Mouse (Mus musculus) intestine, postnatal 0 days (tissue): ENCODE results near the gene Wrap73. TPM values are rescaled to one million over a fixed set of nuclear protein-coding genes. Genes with fewer than 3 reads are reported as not detected.

Experiments used
- ATAC-seq: fragments of 200-750 bp; cut with Nextera tagmentation; 2 replicates; pipeline ENCODE4 v1.8.0; 2017; ENCODE audit warnings: mild to moderate bottlenecking, moderate TSS enrichment, moderate library complexity
- H3K27ac ChIP-seq: fragments of 300-500 bp; sonication (generic); 2 replicates; pipeline ENCODE4 v1.5.1; 2014; ENCODE audit warnings: mild to moderate bottlenecking, low read depth, low read length, moderate library complexity
- H3K27me3 ChIP-seq: fragments of 300-500 bp; sonication (generic); replicated peaks from 2 replicates; pipeline ENCODE4 v1.6.1; 2014; ENCODE audit warnings: low read length, mixed read lengths; ENCODE audit not compliant: control insufficient read depth, insufficient read depth
- H3K36me3 ChIP-seq: fragments of 300-500 bp; sonication (generic); 2 replicates; pipeline ENCODE4 v1.6.1; 2014; ENCODE audit warnings: mild to moderate bottlenecking, moderate library complexity; ENCODE audit not compliant: control insufficient read depth, insufficient read depth
- H3K4me1 ChIP-seq: fragments of 300-500 bp; sonication (generic); replicated peaks from 2 replicates; pipeline ENCODE4 v1.6.1; 2014; ENCODE audit warnings: antibody characterized with exemption, low read length, mixed read lengths; ENCODE audit not compliant: control insufficient read depth, insufficient read depth
- H3K4me2 ChIP-seq: fragments of 300-500 bp; sonication (generic); replicated peaks from 2 replicates; pipeline ENCODE4 v1.6.1; 2014; ENCODE audit warnings: low read depth, mild to moderate bottlenecking, moderate library complexity
- H3K4me3 ChIP-seq: fragments of 300-500 bp; sonication (generic); 2 replicates; pipeline ENCODE4 v1.5.1; 2014; ENCODE audit warnings: low read depth, low read length
- H3K9ac ChIP-seq: fragments of 300-500 bp; sonication (generic); 2 replicates; pipeline ENCODE4 v1.6.1; 2014; ENCODE audit warnings: mild to moderate bottlenecking, low read depth, low read length
- H3K9me3 ChIP-seq: fragments of 300-500 bp; sonication (generic); 2 replicates; pipeline ENCODE4 v1.6.1; 2016; ENCODE audit warnings: mixed run types; ENCODE audit not compliant: control insufficient read depth
- CTCF ChIP-seq: sonication (generic); IDR thresholded peaks from 2 replicates; pipeline ENCODE4 v1.5.1; 2016; ENCODE audit warnings: low read depth, mild to moderate bottlenecking, control low read depth, antibody characterized with exemption, moderate library complexity
- WGBS: fragments of 180-500 bp; shearing (Covaris S2); extraction: QIAGEN DNeasy Blood & Tissue Kit; methylation state at CpG from one replicate; pipeline ENCODE4 v1.1.7; 2014; 5-methylcytosine and 5-hydroxymethylcytosine counted together
- polyA plus RNA-seq: library from polyadenylated mRNA; unstranded; fragments of >200 nt; fragmentation: Nextera tagmentation; extraction: Ambion mirVana; gene quantifications from 2 replicates; pipeline ENCODE4 v1.2.1, GENCODE M21; 2015

Wrap73 gene
- polyA plus RNA-seq, 1 experiment from 2014 or later = 15.0 TPM

DNA sequence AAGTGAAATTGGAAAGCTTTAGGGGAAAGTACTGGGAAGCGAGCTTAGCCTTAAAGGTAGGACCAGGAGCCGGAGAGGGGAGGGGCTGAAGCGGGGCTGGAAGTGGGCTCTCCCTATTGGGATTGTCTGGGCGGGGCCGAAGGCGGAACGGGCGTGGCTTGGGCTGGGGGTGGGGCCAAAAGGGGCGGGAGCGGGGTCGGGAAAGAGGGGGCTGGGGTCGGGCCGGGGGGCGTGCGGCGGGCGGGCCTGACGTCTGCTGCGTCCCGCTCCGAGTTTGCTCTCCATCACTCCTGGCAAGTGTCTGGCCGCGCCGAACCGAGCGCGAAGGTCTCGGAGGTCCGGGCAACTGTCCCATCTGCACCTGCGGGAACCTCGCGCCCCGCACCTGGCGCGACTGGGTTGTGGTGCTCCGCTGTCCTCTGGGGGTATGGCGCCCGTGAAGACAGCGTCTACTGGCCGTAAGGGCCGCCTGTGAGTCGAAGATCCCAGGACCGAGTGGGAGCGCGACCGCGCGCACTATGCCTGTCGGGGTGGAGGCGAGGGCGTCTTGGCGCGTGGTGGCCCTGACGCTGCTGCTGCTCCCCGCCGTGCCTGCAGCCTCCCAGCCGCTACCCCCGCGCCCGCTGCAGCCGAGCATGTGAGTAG, 28.5 kb downstream of the Wrap73 start, which contains the start of gene Megf6:
TSS of gene Megf6 (plus strand) at position 225 of the 645 bp plus-strand sequence.
- Histone ChIP-seq H3K36me3 (no peaks in the 10 kb centered on the region), H3K9me3 (no peaks in the 10 kb centered on the region), H3K4me2 (peak within 1 kb of the TSS; percentile 84), H3K4me3 (peak within 1 kb of the TSS; percentile 47), H3K27ac (no peak within 1 kb of the TSS), H3K9ac (no peak within 1 kb of the TSS; the same call in 1 of the 2 replicates), H3K4me1 (0 out of 2 replicates have a peak, but pooled peaks cover 2% of the 10 kb centered on the region), H3K27me3 (peaks cover 55% of the 10 kb centered on the region)
- ATAC-seq = peak; percentile 29; the same call in 1 of the 2 replicates
- TF ChIP-seq CTCF = no peak
- 1% methylated on average over 59 of the region's 61 CpGs for WGBS

- no peak for ATAC-seq
Measured at GRCm38 (mm10) chr4:154171151-154171930, 29.2 kb downstream of the Wrap73 start.

DNA sequence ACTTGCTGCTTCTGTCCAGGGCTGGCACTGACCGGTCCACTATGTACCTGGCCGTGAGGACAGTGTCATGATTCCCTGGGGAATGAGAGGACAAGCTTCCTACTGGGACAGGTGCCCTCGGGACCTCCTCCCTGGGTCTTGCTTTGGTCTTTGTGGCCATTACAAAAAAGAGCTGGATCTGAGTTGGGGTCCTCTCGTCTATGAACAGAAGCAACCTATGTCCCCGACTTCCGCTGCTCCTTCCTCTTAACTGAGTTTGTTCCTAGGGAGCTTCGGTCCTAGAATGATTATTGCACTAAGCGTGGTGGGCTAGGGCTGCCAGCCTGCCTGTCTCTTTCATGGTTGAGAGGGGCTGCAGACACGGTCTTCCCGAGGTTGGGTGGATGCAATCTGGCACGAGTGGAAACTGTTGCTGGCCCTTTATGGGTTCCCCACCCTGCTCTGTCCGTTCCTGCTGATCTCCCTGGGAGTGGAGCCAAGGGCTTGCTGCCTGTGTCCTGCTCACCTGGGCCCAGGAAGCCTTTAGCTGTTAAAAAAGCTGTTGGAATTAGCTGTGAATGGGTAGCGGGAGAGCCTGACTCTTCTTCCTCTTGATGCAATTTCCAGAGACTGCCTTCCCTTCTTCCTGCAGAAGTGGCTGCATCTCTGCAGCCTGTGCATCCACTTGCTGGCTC, 29.9 kb downstream of the Wrap73 start:
- TF ChIP-seq CTCF = no peak
- Histone ChIP-seq H3K4me1 (0 out of 2 replicates have a peak, but pooled peaks cover 2% of the 10 kb centered on the region), H3K9me3 (no peaks in the 10 kb centered on the region), H3K9ac (no peak overlapping the region), H3K4me2 (peak overlapping the region; percentile 84; the same call in 1 of the 2 replicates), H3K27ac (no peak overlapping the region), H3K4me3 (no peak overlapping the region), H3K27me3 (peaks cover 55% of the 10 kb centered on the region), H3K36me3 (no peaks in the 10 kb centered on the region)
- no peak for ATAC-seq
- 37% methylated on average over 13 of the region's 13 CpGs for WGBS

More at GRCm38 (mm10) chr4:154171151-154171930, 29.2 kb downstream of the Wrap73 start:
- 2% methylated on average over 37 of the region's 37 CpGs for WGBS
- no peak overlapping the region for H3K9ac ChIP-seq
- H3K4me1 ChIP-seq = 0 out of 2 replicates have a peak, but pooled peaks cover 2% of the 10 kb centered on the region
- H3K4me3 ChIP-seq = peak overlapping the region; percentile 47
- no peak for TF ChIP-seq CTCF
- no peaks in the 10 kb centered on the region for H3K36me3 ChIP-seq
- peak overlapping the region; percentile 84 for H3K4me2 ChIP-seq
- no peak overlapping the region for H3K27ac ChIP-seq
- H3K9me3 ChIP-seq = no peaks in the 10 kb centered on the region
- peaks cover 55% of the 10 kb centered on the region for H3K27me3 ChIP-seq

GRCm38 (mm10) chr4:154177257-154177656, 35.1 kb downstream of the Wrap73 start:
- TF ChIP-seq CTCF = no peak
- 50% methylated on average over 8 of the region's 8 CpGs for WGBS

DNA sequence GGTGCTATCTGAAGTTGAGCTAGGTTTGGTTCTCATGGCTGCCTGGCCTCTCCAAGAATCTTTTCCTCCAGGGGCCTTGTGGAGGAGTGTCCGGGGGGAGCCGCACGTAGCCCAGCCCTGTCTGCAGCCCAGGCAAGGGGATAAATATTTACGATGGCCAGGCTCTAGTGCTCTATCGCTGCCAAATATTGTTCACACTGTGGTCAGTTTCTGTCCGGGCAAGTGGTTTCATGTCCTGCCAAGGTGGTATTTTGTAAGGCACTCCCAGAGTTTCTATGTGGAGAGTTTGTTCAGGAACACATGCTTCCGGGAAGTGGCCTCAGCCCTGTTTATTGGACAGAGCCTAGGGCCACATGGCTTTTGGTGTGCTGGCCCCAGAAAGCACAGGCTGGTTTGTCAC, 38.8 kb downstream of the Wrap73 start:
- H3K9ac ChIP-seq = no peak overlapping the region
- H3K4me3 ChIP-seq = no peak overlapping the region
- no peak overlapping the region for H3K4me2 ChIP-seq
- TF ChIP-seq CTCF = no peak
- no peak overlapping the region for H3K27ac ChIP-seq
- H3K27me3 ChIP-seq = no peaks in the 10 kb centered on the region
- no peaks in the 10 kb centered on the region for H3K4me1 ChIP-seq
- ATAC-seq = no peak
- 44% methylated on average over 7 of the region's 7 CpGs for WGBS
- H3K36me3 ChIP-seq = no peaks in the 10 kb centered on the region
- H3K9me3 ChIP-seq = no peaks in the 10 kb centered on the region

More at GRCm38 (mm10) chr4:154177257-154177656, 35.1 kb downstream of the Wrap73 start:
- no peak overlapping the region for H3K27ac ChIP-seq
- H3K4me1 ChIP-seq = no peaks in the 10 kb centered on the region
- no peak overlapping the region for H3K4me2 ChIP-seq
- no peak overlapping the region for H3K4me3 ChIP-seq
- no peak for ATAC-seq
- peaks cover 11% of the 10 kb centered on the region for H3K27me3 ChIP-seq
- no peaks in the 10 kb centered on the region for H3K9me3 ChIP-seq
- no peak overlapping the region for H3K9ac ChIP-seq
- H3K36me3 ChIP-seq = no peaks in the 10 kb centered on the region

DNA sequence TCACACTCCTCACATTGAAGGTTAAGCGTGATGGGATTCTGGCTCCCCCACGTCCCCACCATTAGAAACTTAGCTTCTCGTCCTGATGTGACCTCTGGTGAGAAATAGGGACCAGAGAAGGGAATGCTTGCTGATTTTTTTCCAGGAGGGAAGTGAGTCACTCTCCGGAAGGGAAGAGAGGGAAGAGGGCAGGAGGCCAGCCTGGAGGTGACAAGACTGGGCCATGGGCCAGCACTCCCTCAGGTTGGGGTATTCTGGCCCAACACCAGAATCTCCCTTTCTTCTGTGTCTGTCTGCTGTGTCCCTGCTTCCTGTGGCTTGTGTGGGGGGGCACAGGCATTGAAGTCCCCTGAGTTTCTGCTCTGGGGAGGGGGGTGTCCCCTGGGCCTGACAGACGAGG, 41.4 kb downstream of the Wrap73 start:
- Histone ChIP-seq H3K4me2 (no peak overlapping the region), H3K27ac (no peak overlapping the region), H3K9ac (no peak overlapping the region), H3K4me3 (no peak overlapping the region), H3K9me3 (no peaks in the 10 kb centered on the region), H3K4me1 (no peaks in the 10 kb centered on the region), H3K36me3 (no peaks in the 10 kb centered on the region), H3K27me3 (no peaks in the 10 kb centered on the region)
- ATAC-seq = no peak
- WGBS = 73% methylated on average over 5 of the region's 5 CpGs
- no peak for TF ChIP-seq CTCF
